Mouse (Mus musculus): Measurements from ENCODE around the gene Tm9sf4.

GRCm38 (mm10) chr2:153136211-153136610, 24.9 kb upstream of the Tm9sf4 start:
- TF ChIP-seq GATA1 (IDR thresholded peaks at IDR 0.05; ENCODE audit: low read length): no peak
- TF ChIP-seq TAL1 (IDR thresholded peaks at IDR 0.05; ENCODE audit: low read length): no peak
